In the genomic region with DNA sequence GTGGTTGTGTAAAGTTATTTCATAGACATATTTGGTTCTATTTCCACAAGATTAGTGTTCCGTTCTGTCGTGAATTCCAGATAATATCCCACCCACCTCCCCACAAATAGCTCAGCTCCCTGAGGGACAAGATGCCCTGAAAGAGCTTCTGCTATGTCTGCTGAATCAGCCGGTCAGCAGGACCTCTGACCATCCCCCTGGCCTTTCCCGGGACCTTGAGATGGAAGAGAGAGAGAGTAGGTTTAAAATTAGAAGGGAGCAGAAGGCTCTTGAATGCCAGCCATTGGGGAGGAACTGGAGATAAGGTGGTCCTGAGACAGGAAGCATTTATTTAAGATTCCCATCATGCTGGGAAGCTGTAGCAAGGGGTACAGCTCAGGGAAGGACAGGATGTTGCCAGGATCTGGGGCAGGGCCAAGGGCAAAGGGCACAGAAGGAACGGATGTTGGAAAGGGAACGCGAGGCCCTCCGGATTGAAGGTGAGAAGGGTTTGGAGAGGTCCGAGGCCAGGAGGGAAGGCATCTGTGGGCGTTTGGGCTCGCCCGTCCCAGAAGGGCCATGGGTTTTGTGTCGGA, we compare ENCODE assay signal across 14 mouse cellular contexts.
DNase-seq lines count a peak whose midpoint lies in the region; ATAC-seq lines count a peak whose summit lies in the region.
"Had no signal": no experiment of that assay in that cellular context is flagged by ENCODE, and none has a peak within 500 bp of the region (broad histone marks: within the 10 kb centered on the region; RNA-seq: fewer than 3 reads in every experiment).

No protein-coding gene starts in this region.

- no peak for ATAC-seq in megakaryocyte, adult 5-6 weeks (ENCODE audit: poor library complexity, severe bottlenecking)
- ATAC-seq in megakaryocyte-erythroid progenitor cell, adult 5-6 weeks (replicated peaks; ENCODE audit: low FRiP score, low TSS enrichment, poor library complexity, severe bottlenecking): no peak
- ATAC-seq: activated CD4-positive, CD25-positive, alpha-beta regulatory T cell, adult 4 months; Patski had no signal

- peak; percentile 37 for DNase-seq in kidney, postnatal 10 days
- no peak for DNase-seq in kidney, adult 18-20 months
- peak; percentile 55 for DNase-seq in adrenal gland, adult 8-10 months
- DNase-seq in adrenal gland, postnatal 36 days: peak; percentile 66 to 72
- DNase-seq in lung, postnatal 36 days: peak; percentile 71
- DNase-seq: cerebellum, adult 9-10 months; gastrocnemius, postnatal 14 days; midbrain, embryonic 14.5 days; right cerebral cortex, adult 18-20 months; spleen, adult 18-20 months had no signal
